Mouse (Mus musculus): ENCODE data around the gene Mreg. TPM values are rescaled to one million over a fixed set of nuclear protein-coding genes. Genes with fewer than 3 reads are reported as not detected.

Mreg gene
- total and polyA plus RNA-seq, 3 experiments = 50.6 to 69.8 (median 52.4) TPM

GRCm38 (mm10) chr1:72174183-72174582 is 37.9 kb downstream of the Mreg start:
- DNase-seq (ENCODE audit: extremely low read depth) = no peak
- H3K4me2 ChIP-seq (ENCODE audit: insufficient read depth, low read depth, poor library complexity, severe bottlenecking) = no peak overlapping the region
- no peaks in the 10 kb centered on the region for H3K27me3 ChIP-seq (replicated peaks)
- H3K9me3 ChIP-seq (replicated peaks; ENCODE audit: low read length) = no peaks in the 10 kb centered on the region
- in situ Hi-C loops (cut with MboI; ENCODE audit: low pct_ligation_motif_present, low pct_unique_long_range_greater_than_20kb, low sequenced_read_pairs) = no loop called here
- H3K9ac ChIP-seq (ENCODE audit: insufficient read depth, low read depth) = no peak overlapping the region
- H3K27ac ChIP-seq (ENCODE audit: insufficient read depth, low read depth) = no peak overlapping the region
- H3K79me2 ChIP-seq (replicated peaks; ENCODE audit: control insufficient read depth, extremely low read depth, insufficient read depth, poor library complexity, severe bottlenecking) = peaks cover 3% of the 10 kb centered on the region
- peaks cover 5 to 45% of the 10 kb centered on the region in 2 experiments for H3K4me1 ChIP-seq (ENCODE audit: control insufficient read depth in 1 of 2, insufficient read depth in 2 of 2)
- TF ChIP-seq ZMIZ1 (IDR thresholded peaks at IDR 0.05; ENCODE audit: low read depth, low read length) (no peak), EP300 (IDR thresholded peaks at IDR 0.05; ENCODE audit: low read length) (no peak), PAX5 (IDR thresholded peaks at IDR 0.05; ENCODE audit: low read length) (no peak), USF2 (conservative IDR thresholded peaks at IDR 0.05; ENCODE audit: low read depth, low read length) (no peak), MXI1 (IDR thresholded peaks at IDR 0.05; ENCODE audit: low read depth, low read length) (no peak), MAFK (IDR thresholded peaks at IDR 0.05; ENCODE audit: insufficient replicate concordance, low read length) (no peak), USF1 (IDR thresholded peaks at IDR 0.05; ENCODE audit: low read depth, low read length) (no peak), MEF2A (IDR thresholded peaks at IDR 0.05; ENCODE audit: borderline replicate concordance, low read depth, low read length) (no peak), SIN3A (IDR thresholded peaks at IDR 0.05; ENCODE audit: low read length) (no peak), TBP (conservative IDR thresholded peaks at IDR 0.05; ENCODE audit: low read depth, low read length) (no peak), GABPA (IDR thresholded peaks at IDR 0.05; ENCODE audit: insufficient replicate concordance, low read depth, low read length) (no peak), HCFC1 (IDR thresholded peaks at IDR 0.05; ENCODE audit: low read depth, low read length) (no peak), JUN (IDR thresholded peaks at IDR 0.05; ENCODE audit: insufficient read depth, low read depth, low read length) (no peak), JUND (conservative IDR thresholded peaks at IDR 0.05; ENCODE audit: low read depth, low read length) (no peak)
- H3K36me3 ChIP-seq (replicated peaks in 1 of 2; ENCODE audit: control insufficient read depth in 1 of 2, insufficient read depth in 1 of 2, low read length in 1 of 2) = peaks cover 27 to 90% of the 10 kb centered on the region in 2 experiments
- H3K4me3 ChIP-seq (replicated peaks in 1 of 3; ENCODE audit: low read depth in 2 of 3, low read length in 2 of 3, poor library complexity in 1 of 3) = no peak overlapping the region
- dilution Hi-C loops (cut with MboI; ENCODE audit: extremely low pct_ligation_motif_present, extremely low pct_unique_long_range_greater_than_20kb, low sequenced_read_pairs) = no loop called here

GRCm38 (mm10) chr1:72173402-72174051 is 38.6 kb downstream of the Mreg start:
- H3K79me2 ChIP-seq (replicated peaks; ENCODE audit: control insufficient read depth, extremely low read depth, insufficient read depth, poor library complexity, severe bottlenecking) = peaks cover 3% of the 10 kb centered on the region
- peaks cover 26 to 90% of the 10 kb centered on the region in 2 experiments for H3K36me3 ChIP-seq (replicated peaks in 1 of 2; ENCODE audit: control insufficient read depth in 1 of 2, insufficient read depth in 1 of 2, low read length in 1 of 2)
- no peak overlapping the region for H3K27ac ChIP-seq (ENCODE audit: insufficient read depth, low read depth)
- no peak overlapping the region for H3K9ac ChIP-seq (ENCODE audit: insufficient read depth, low read depth)
- H3K9me3 ChIP-seq (replicated peaks; ENCODE audit: low read length) = no peaks in the 10 kb centered on the region
- in situ Hi-C loops (cut with MboI; ENCODE audit: low pct_ligation_motif_present, low pct_unique_long_range_greater_than_20kb, low sequenced_read_pairs) (no loop called here), dilution Hi-C loops (cut with MboI; ENCODE audit: extremely low pct_ligation_motif_present, extremely low pct_unique_long_range_greater_than_20kb, low sequenced_read_pairs) (no loop called here)
- DNase-seq (ENCODE audit: extremely low read depth) = no peak
- no peak overlapping the region for H3K4me3 ChIP-seq (replicated peaks in 1 of 3; ENCODE audit: low read depth in 2 of 3, low read length in 2 of 3, poor library complexity in 1 of 3)
- H3K4me2 ChIP-seq (ENCODE audit: insufficient read depth, low read depth, poor library complexity, severe bottlenecking) = no peak overlapping the region
- no peak for TF ChIP-seq MAX (IDR thresholded peaks at IDR 0.05; ENCODE audit: low read length)
- no peak for TF ChIP-seq ELF1 (IDR thresholded peaks at IDR 0.05; ENCODE audit: low read depth, low read length)
- no peak for TF ChIP-seq MXI1 (IDR thresholded peaks at IDR 0.05; ENCODE audit: low read depth, low read length)
- TF ChIP-seq USF1 (IDR thresholded peaks at IDR 0.05; ENCODE audit: low read depth, low read length) = no peak
- TF ChIP-seq ZNF384 (IDR thresholded peaks at IDR 0.05; ENCODE audit: low read depth, low read length) = no peak
- TF ChIP-seq POLR2A (IDR thresholded peaks at IDR 0.05; ENCODE audit: low read depth, low read length) = no peak
- TF ChIP-seq CHD1 (IDR thresholded peaks at IDR 0.05; ENCODE audit: low read depth, low read length) = no peak
- no peak for TF ChIP-seq IRF4 (IDR thresholded peaks at IDR 0.05; ENCODE audit: low read depth, low read length)
- no peak for TF ChIP-seq CTCF (conservative IDR thresholded peaks at IDR 0.05 in 1 of 2, IDR thresholded peaks at IDR 0.05 in 1 of 2; ENCODE audit: low read depth in 2 of 2, low read length in 2 of 2)
- no peaks in the 10 kb centered on the region for H3K27me3 ChIP-seq (replicated peaks)
- H3K4me1 ChIP-seq (ENCODE audit: control insufficient read depth in 1 of 2, insufficient read depth in 2 of 2) = peaks cover 5 to 40% of the 10 kb centered on the region in 2 experiments

Data from CH12.LX (cell line).